Mouse (Mus musculus) frontal cortex, postnatal 10 days (tissue): ENCODE results near the gene Ifnl3.

Experiments used
- DNase-seq, 2 experiments: peaks; one replicate each; pipeline ENCODE4 v3.0.0; 2022; ENCODE audit warnings: low spot score in 2 of 2, mixed read lengths in 1 of 2

The Ifnl3 gene

GRCm38 (mm10) chr7:28546649-28547048 is 24.0 kb downstream of the Ifnl3 start:
- no peak for DNase-seq

- no peak for DNase-seq
Observed at GRCm38 (mm10) chr7:28547154-28547553, 24.5 kb downstream of the Ifnl3 start, which contains the start of gene Nccrp1. Gene Nccrp1, minus strand, starts transcription at chr7:28547254.

- DNase-seq, result no peak
Observed at GRCm38 (mm10) chr7:28547628-28548027, 25.0 kb downstream of the Ifnl3 start.

GRCm38 (mm10) chr7:28553076-28553475 is 30.4 kb downstream of the Ifnl3 start:
- DNase-seq, result no peak

- DNase-seq, result no peak
Observed at GRCm38 (mm10) chr7:28555939-28556535, 33.4 kb downstream of the Ifnl3 start.

- DNase-seq, result no peak
Observed at GRCm38 (mm10) chr7:28557069-28557468, 34.4 kb downstream of the Ifnl3 start.

- no peak for DNase-seq
Observed at GRCm38 (mm10) chr7:28557708-28558107, 35.1 kb downstream of the Ifnl3 start.

GRCm38 (mm10) chr7:28558486-28558885 is 35.9 kb downstream of the Ifnl3 start:
- DNase-seq, result no peak

- no peak for DNase-seq
Observed at GRCm38 (mm10) chr7:28560856-28561255, 38.2 kb downstream of the Ifnl3 start.

- DNase-seq, result no peak
Observed at GRCm38 (mm10) chr7:28561967-28562366, 39.3 kb downstream of the Ifnl3 start.

- no peak for DNase-seq
Observed at GRCm38 (mm10) chr7:28562371-28562770, 39.7 kb downstream of the Ifnl3 start.

- DNase-seq, result no peak
Observed at GRCm38 (mm10) chr7:28562951-28563350, 40.3 kb downstream of the Ifnl3 start.

- DNase-seq, result no peak
Observed at GRCm38 (mm10) chr7:28565407-28565806, 42.8 kb downstream of the Ifnl3 start.

GRCm38 (mm10) chr7:28567539-28567938 is 44.9 kb downstream of the Ifnl3 start:
- DNase-seq, result no peak

GRCm38 (mm10) chr7:28568253-28568652 is 45.6 kb downstream of the Ifnl3 start:
- DNase-seq, result no peak

- DNase-seq, result no peak
Observed at GRCm38 (mm10) chr7:28570291-28570981, 47.8 kb downstream of the Ifnl3 start.

- no peak for DNase-seq
Observed at GRCm38 (mm10) chr7:28570982-28571682, 48.5 kb downstream of the Ifnl3 start.

- no peak for DNase-seq
Observed at GRCm38 (mm10) chr7:28572689-28573088, 50.1 kb downstream of the Ifnl3 start.

GRCm38 (mm10) chr7:28573236-28573635 is 50.6 kb downstream of the Ifnl3 start:
- no peak for DNase-seq
